Mouse (Mus musculus): ENCODE results near the gene Zfp609. TPM values are rescaled to one million over a fixed set of nuclear protein-coding genes. Genes with fewer than 3 reads are reported as not detected.

Zfp609 gene
- total and polyA plus RNA-seq, 2 experiments from 2014 or later, result 5.0 to 9.8 TPM

- DNase-seq (no peak), ATAC-seq (no peak)
- WGBS, result 18% methylated on average over 5 of the region's 5 CpGs
Observed at GRCm38 (mm10) chr9:65679181-65679761, 148.1 kb downstream of the Zfp609 start.

GRCm38 (mm10) chr9:65677119-65677462 lies 150.3 kb downstream of the Zfp609 start:
- Histone ChIP-seq H3K9ac (peak overlapping the region; percentile 80), H3K36me3 (ENCODE audit: insufficient read depth) (no peaks in the 10 kb centered on the region), H3K27ac (ENCODE audit: low read depth, low read length) (peak overlapping the region; percentile 75; the same call in 1 of the 2 replicates), H3K9me3 (ENCODE audit: low read length) (no peaks in the 10 kb centered on the region), H3K27me3 (ENCODE audit: insufficient read depth, low read length) (no peaks in the 10 kb centered on the region), H3K4me1 (ENCODE audit: insufficient read depth) (peaks cover 31% of the 10 kb centered on the region), H3K4me3 (ENCODE audit: low read depth, low read length) (peak overlapping the region; percentile 67), H3K4me2 (ENCODE audit: low read depth) (peak overlapping the region; percentile 88)
- ATAC-seq, result no peak
- WGBS, result 7% methylated on average over 3 of the region's 3 CpGs
- no peak for TF ChIP-seq CTCF (IDR thresholded peaks at IDR 0.05; ENCODE audit: low read depth)
- DNase-seq, result no peak

More at GRCm38 (mm10) chr9:65679181-65679761, 148.1 kb downstream of the Zfp609 start:
- H3K4me1 ChIP-seq (ENCODE audit: insufficient read depth), result peaks cover 35% of the 10 kb centered on the region
- H3K9ac ChIP-seq, result 0 out of 2 replicates have a peak overlapping the region, but pooled peaks have one; percentile 7
- no peaks in the 10 kb centered on the region for H3K27me3 ChIP-seq (ENCODE audit: insufficient read depth, low read length)
- H3K27ac ChIP-seq (ENCODE audit: low read depth, low read length), result peak overlapping the region; percentile 41; the same call in 1 of the 2 replicates
- no peaks in the 10 kb centered on the region for H3K36me3 ChIP-seq (ENCODE audit: insufficient read depth)
- no peaks in the 10 kb centered on the region for H3K9me3 ChIP-seq (ENCODE audit: low read length)
- TF ChIP-seq CTCF (IDR thresholded peaks at IDR 0.05; ENCODE audit: low read depth), result no peak
- peak overlapping the region; percentile 14 for H3K4me3 ChIP-seq (ENCODE audit: low read depth, low read length)
- peak overlapping the region; percentile 88 for H3K4me2 ChIP-seq (ENCODE audit: low read depth)

GRCm38 (mm10) chr9:65676358-65677118 lies 150.8 kb downstream of the Zfp609 start:
- peak overlapping the region; percentile 75 for H3K27ac ChIP-seq (ENCODE audit: low read depth, low read length)
- H3K4me2 ChIP-seq (ENCODE audit: low read depth), result peak overlapping the region; percentile 88
- WGBS, result 0% methylated on average over 35 of the region's 51 CpGs
- DNase-seq (peak; percentile 97), ATAC-seq (peak; percentile 99)
- TF ChIP-seq CTCF (IDR thresholded peaks at IDR 0.05; ENCODE audit: low read depth), result 0 out of 2 replicates have a peak, but pooled peaks have one; percentile 11
- no peaks in the 10 kb centered on the region for H3K9me3 ChIP-seq (ENCODE audit: low read length)
- H3K9ac ChIP-seq, result peak overlapping the region; percentile 80
- peaks cover 31% of the 10 kb centered on the region for H3K4me1 ChIP-seq (ENCODE audit: insufficient read depth)
- H3K36me3 ChIP-seq (ENCODE audit: insufficient read depth), result no peaks in the 10 kb centered on the region
- peak overlapping the region; percentile 67 for H3K4me3 ChIP-seq (ENCODE audit: low read depth, low read length)
- no peaks in the 10 kb centered on the region for H3K27me3 ChIP-seq (ENCODE audit: insufficient read depth, low read length)

GRCm38 (mm10) chr9:65675461-65676357 lies 151.7 kb downstream of the Zfp609 start:
- DNase-seq, result peak; percentile 35
- Histone ChIP-seq H3K9me3 (ENCODE audit: low read length) (no peaks in the 10 kb centered on the region), H3K4me2 (ENCODE audit: low read depth) (peak overlapping the region; percentile 88), H3K4me1 (ENCODE audit: insufficient read depth) (peaks cover 31% of the 10 kb centered on the region), H3K27ac (ENCODE audit: low read depth, low read length) (peak overlapping the region; percentile 75), H3K27me3 (ENCODE audit: insufficient read depth, low read length) (no peaks in the 10 kb centered on the region), H3K36me3 (ENCODE audit: insufficient read depth) (no peaks in the 10 kb centered on the region), H3K9ac (peak overlapping the region; percentile 80), H3K4me3 (ENCODE audit: low read depth, low read length) (peak overlapping the region; percentile 67)
- peak; percentile 50 for ATAC-seq
- WGBS, result 54% methylated on average over 8 of the region's 8 CpGs
- no peak for TF ChIP-seq CTCF (IDR thresholded peaks at IDR 0.05; ENCODE audit: low read depth)

GRCm38 (mm10) chr9:65672996-65673395 lies 154.4 kb downstream of the Zfp609 start:
- Histone ChIP-seq H3K36me3 (ENCODE audit: insufficient read depth) (no peaks in the 10 kb centered on the region), H3K4me3 (ENCODE audit: low read depth, low read length) (no peak overlapping the region), H3K4me1 (ENCODE audit: insufficient read depth) (peaks cover 12% of the 10 kb centered on the region), H3K27ac (ENCODE audit: low read depth, low read length) (no peak overlapping the region), H3K27me3 (ENCODE audit: insufficient read depth, low read length) (no peaks in the 10 kb centered on the region), H3K9ac (no peak overlapping the region), H3K4me2 (ENCODE audit: low read depth) (no peak overlapping the region), H3K9me3 (ENCODE audit: low read length) (no peaks in the 10 kb centered on the region)
- no peak for TF ChIP-seq CTCF (IDR thresholded peaks at IDR 0.05; ENCODE audit: low read depth)
- DNase-seq (no peak), ATAC-seq (no peak)
- 84% methylated on average over 11 of the region's 11 CpGs for WGBS

GRCm38 (mm10) chr9:65671431-65671931 lies 155.9 kb downstream of the Zfp609 start:
- no peak overlapping the region for H3K4me2 ChIP-seq (ENCODE audit: low read depth)
- ATAC-seq (no peak), DNase-seq (no peak)
- no peak for TF ChIP-seq CTCF (IDR thresholded peaks at IDR 0.05; ENCODE audit: low read depth)
- H3K27me3 ChIP-seq (ENCODE audit: insufficient read depth, low read length), result no peaks in the 10 kb centered on the region
- no peak overlapping the region for H3K27ac ChIP-seq (ENCODE audit: low read depth, low read length)
- no peak overlapping the region for H3K4me3 ChIP-seq (ENCODE audit: low read depth, low read length)
- 0 out of 2 replicates have a peak, but pooled peaks cover 2% of the 10 kb centered on the region for H3K4me1 ChIP-seq (ENCODE audit: insufficient read depth)
- H3K36me3 ChIP-seq (ENCODE audit: insufficient read depth), result no peaks in the 10 kb centered on the region
- H3K9ac ChIP-seq, result no peak overlapping the region
- WGBS, result 67% methylated on average over 9 of the region's 9 CpGs
- no peaks in the 10 kb centered on the region for H3K9me3 ChIP-seq (ENCODE audit: low read length)

Measured in forebrain, postnatal 0 days (tissue).